Mouse (Mus musculus): ENCODE measurements around the gene BC052040.

GRCm38 (mm10) chr2:115667516-115667915 lies 86.0 kb downstream of the BC052040 start:
- TF ChIP-seq POLR2A (IDR thresholded peaks at IDR 0.05; ENCODE audit: low read depth, low read length) (no peak), CTCF (IDR thresholded peaks at IDR 0.05; ENCODE audit: borderline replicate concordance, insufficient read depth, low read length) (no peak)

Data from embryonic fibroblast, embryonic 13.5 days (primary cell).